ENCODE assay signal across 10 mouse cellular contexts in the genomic region with DNA sequence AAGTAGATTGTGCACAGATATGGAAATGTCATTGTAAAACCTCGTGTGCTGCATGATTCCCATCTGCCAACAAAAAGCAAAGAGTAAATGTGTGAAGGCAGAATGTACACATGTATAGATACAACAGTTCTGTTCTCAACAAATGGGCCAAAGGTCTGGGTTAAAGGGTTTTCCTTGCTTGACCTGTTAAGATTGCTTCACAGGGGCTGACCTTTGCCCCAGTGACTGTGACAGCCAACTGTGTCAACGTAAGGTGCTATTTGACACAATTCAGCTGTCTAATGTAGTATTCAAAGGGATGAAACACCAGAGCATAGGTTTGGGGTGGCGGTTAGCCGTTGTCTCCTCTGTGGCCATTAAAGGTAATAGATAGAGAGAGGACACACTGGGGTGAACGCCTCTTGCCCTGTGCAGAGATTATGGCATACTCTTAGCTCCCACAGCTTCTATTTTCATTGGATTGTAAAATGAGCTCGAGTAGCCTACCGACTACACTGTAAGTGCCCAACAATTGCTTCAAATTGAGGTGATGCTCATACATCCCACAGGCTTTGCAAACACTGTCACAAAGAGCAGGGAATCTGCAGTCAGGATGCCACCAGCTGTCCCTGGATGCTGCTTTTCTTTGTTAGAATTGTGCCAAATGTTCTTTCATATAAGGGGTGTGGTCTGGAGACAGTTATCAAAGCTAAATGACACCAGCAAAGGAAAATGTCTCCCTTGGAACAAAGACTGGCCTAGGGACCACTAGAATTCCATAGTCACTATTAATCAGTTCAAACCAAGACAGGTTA.
DNase-seq lines count a peak whose midpoint lies in the region; ATAC-seq and TF ChIP-seq lines count a peak whose summit lies in the region.
"Had no signal": no experiment of that assay in that cellular context is flagged by ENCODE, and none has a peak within 500 bp of the region (broad histone marks: within the 10 kb centered on the region; RNA-seq: fewer than 3 reads in every experiment).

No protein-coding gene starts in this region.

- H3K9ac ChIP-seq in midbrain, embryonic 13.5 days (replicated peaks): no peak overlapping the region
- no peak overlapping the region for H3K9ac ChIP-seq in midbrain, embryonic 11.5 days (ENCODE audit: low read length)
- no peak overlapping the region for H3K9ac ChIP-seq in hindbrain, embryonic 12.5 days

- TF ChIP-seq CTCF in kidney, adult 2 months (conservative IDR thresholded peaks at IDR 0.05; ENCODE audit: insufficient read depth, insufficient read length, low read depth, low read length): no peak

- no peaks in the 10 kb centered on the region; the same call in 1 of the 2 replicates for H3K27me3 ChIP-seq in kidney, adult 2 months (replicated peaks; ENCODE audit: control insufficient read depth, insufficient read depth, low read length)
- H3K27me3 ChIP-seq in midbrain, embryonic 13.5 days: no peaks in the 10 kb centered on the region
- no peaks in the 10 kb centered on the region for H3K27me3 ChIP-seq in midbrain, embryonic 11.5 days (ENCODE audit: control insufficient read depth, insufficient read depth, low read length)
- H3K27me3 ChIP-seq in hindbrain, embryonic 12.5 days: no peaks in the 10 kb centered on the region
- H3K27me3 ChIP-seq: megakaryocyte, embryonic 14.5 days had no signal

- no peak overlapping the region for H3K27ac ChIP-seq in kidney, adult 2 months (ENCODE audit: insufficient read depth, low read depth, low read length)
- peak overlapping the region; percentile 62 for H3K27ac ChIP-seq in midbrain, embryonic 13.5 days
- no peak overlapping the region for H3K27ac ChIP-seq in midbrain, embryonic 11.5 days (ENCODE audit: low read depth, low read length)
- H3K27ac ChIP-seq in hindbrain, embryonic 12.5 days: peak overlapping the region; percentile 40
- H3K27ac ChIP-seq: heart, embryonic 10.5 days had no signal

- H3K4me1 ChIP-seq in kidney, adult 2 months (ENCODE audit: control insufficient read depth, insufficient read depth, low read length): no peaks in the 10 kb centered on the region; the same call in 1 of the 2 replicates
- peaks cover 13% of the 10 kb centered on the region for H3K4me1 ChIP-seq in midbrain, embryonic 13.5 days (replicated peaks)
- H3K4me1 ChIP-seq in midbrain, embryonic 11.5 days (ENCODE audit: control insufficient read depth, insufficient read depth, low read length): peaks cover 3% of the 10 kb centered on the region; the same call in 1 of the 2 replicates
- peaks cover 9% of the 10 kb centered on the region; the same call in 1 of the 2 replicates for H3K4me1 ChIP-seq in hindbrain, embryonic 12.5 days
- H3K4me1 ChIP-seq: megakaryocyte, embryonic 14.5 days had no signal

- H3K9me3 ChIP-seq in midbrain, embryonic 13.5 days: no peaks in the 10 kb centered on the region
- no peaks in the 10 kb centered on the region for H3K9me3 ChIP-seq in midbrain, embryonic 11.5 days (ENCODE audit: control insufficient read depth, low read length)
- H3K9me3 ChIP-seq in hindbrain, embryonic 12.5 days (replicated peaks): no peaks in the 10 kb centered on the region
- H3K9me3 ChIP-seq: heart, embryonic 10.5 days; megakaryocyte, embryonic 14.5 days had no signal

- peak; percentile 41 for DNase-seq in kidney, adult 2 months
- DNase-seq in kidney, postnatal 10 days: no peak
- no peak for DNase-seq in midbrain, embryonic 11.5 days (ENCODE audit: low spot score, missing footprints)
- DNase-seq in yolk sac, embryonic 10.5 days (ENCODE audit: low spot score): peak; percentile 61
- DNase-seq in cerebellum, adult 11-12 months: no peak
- no peak for DNase-seq in layer of hippocampus, adult 9-10 months (ENCODE audit: low spot score)

- H3K4me3 ChIP-seq in kidney, adult 2 months (ENCODE audit: insufficient read depth, low read depth, low read length): no peak overlapping the region
- H3K4me3 ChIP-seq in midbrain, embryonic 13.5 days (replicated peaks): no peak overlapping the region
- no peak overlapping the region for H3K4me3 ChIP-seq in midbrain, embryonic 11.5 days (ENCODE audit: low read depth, low read length)
- no peak overlapping the region for H3K4me3 ChIP-seq in hindbrain, embryonic 12.5 days
- H3K4me3 ChIP-seq: heart, embryonic 10.5 days; megakaryocyte, embryonic 14.5 days had no signal

- no peaks in the 10 kb centered on the region for H3K36me3 ChIP-seq in kidney, adult 2 months (ENCODE audit: control insufficient read depth, insufficient read depth, low read length)
- H3K36me3 ChIP-seq in midbrain, embryonic 13.5 days: no peaks in the 10 kb centered on the region
- H3K36me3 ChIP-seq in midbrain, embryonic 11.5 days (ENCODE audit: control insufficient read depth, insufficient read depth, low read length): no peaks in the 10 kb centered on the region
- H3K36me3 ChIP-seq in hindbrain, embryonic 12.5 days: no peaks in the 10 kb centered on the region
- H3K36me3 ChIP-seq: heart, embryonic 10.5 days had no signal

- no peak for ATAC-seq in midbrain, embryonic 13.5 days
- ATAC-seq in midbrain, embryonic 11.5 days (ENCODE audit: low FRiP score): no peak
- no peak for ATAC-seq in hindbrain, embryonic 12.5 days (ENCODE audit: low FRiP score)

- 39% methylated on average over 7 of the region's 7 CpGs for WGBS in kidney, adult 2 months
- 61% methylated on average over 7 of the region's 7 CpGs for WGBS in midbrain, embryonic 13.5 days
- WGBS in midbrain, embryonic 11.5 days: 60% methylated on average over 7 of the region's 7 CpGs
- 46% methylated on average over 7 of the region's 7 CpGs for WGBS in hindbrain, embryonic 12.5 days

- H3K4me2 ChIP-seq in midbrain, embryonic 13.5 days (replicated peaks): no peak overlapping the region
- no peak overlapping the region for H3K4me2 ChIP-seq in midbrain, embryonic 11.5 days
- H3K4me2 ChIP-seq in hindbrain, embryonic 12.5 days (replicated peaks): no peak overlapping the region

- no peak for TF ChIP-seq POLR2A in kidney, adult 2 months (IDR thresholded peaks at IDR 0.05; ENCODE audit: low read depth, low read length)

Comparison
In these comparisons a context has a peak if more than half of its experiments do, and no peak if none do; other contexts are left out.
1. DNase-seq: peak in kidney, adult 2 months (single experiment) and yolk sac, embryonic 10.5 days (single experiment); none in kidney, postnatal 10 days (single experiment), midbrain, embryonic 11.5 days (single experiment), cerebellum, adult 11-12 months (single experiment) and layer of hippocampus, adult 9-10 months (single experiment).
2. H3K27ac ChIP-seq: peak in midbrain, embryonic 13.5 days (single experiment) and hindbrain, embryonic 12.5 days (single experiment); none in kidney, adult 2 months (single experiment) and midbrain, embryonic 11.5 days (single experiment).